Mouse (Mus musculus): ENCODE results near the gene Timm8a2.

GRCm38 (mm10) chr14:122020567-122020966 is 13.9 kb upstream of the Timm8a2 start:
- TF ChIP-seq HCFC1 (IDR thresholded peaks at IDR 0.05; ENCODE audit: low read depth, low read length) = no peak
- no peak for TF ChIP-seq EP300 (IDR thresholded peaks at IDR 0.05; ENCODE audit: low read depth in 1 of 2, low read length in 2 of 2)
- TF ChIP-seq POLR2A (IDR thresholded peaks at IDR 0.05; ENCODE audit: control insufficient read depth in 1 of 2, insufficient read depth in 1 of 2, low read depth in 1 of 2, low read length in 2 of 2, poor library complexity in 1 of 2) = no peak
- TF ChIP-seq MAX (IDR thresholded peaks at IDR 0.05; ENCODE audit: low read length) = no peak
- no peak for TF ChIP-seq POLR2AphosphoS5 (IDR thresholded peaks at IDR 0.05; ENCODE audit: borderline replicate concordance, low read depth, low read length)
- TF ChIP-seq CTCF (IDR thresholded peaks at IDR 0.05 in 2 of 3, conservative IDR thresholded peaks at IDR 0.05 in 1 of 3; ENCODE audit: control insufficient read depth in 1 of 3, insufficient read depth in 1 of 3, low read depth in 2 of 3, low read length in 3 of 3, poor library complexity in 1 of 3, severe bottlenecking in 1 of 3) = no peak
- no peak for TF ChIP-seq ZKSCAN1 (IDR thresholded peaks at IDR 0.05; ENCODE audit: low read depth, low read length)
- no peak for TF ChIP-seq E2F4 (IDR thresholded peaks at IDR 0.05; ENCODE audit: borderline replicate concordance, low read depth, low read length)
- no peak for TF ChIP-seq SIN3A (IDR thresholded peaks at IDR 0.05; ENCODE audit: low read length)
- no peak for TF ChIP-seq ETS1 (IDR thresholded peaks at IDR 0.05; ENCODE audit: low read depth, low read length)
- TF ChIP-seq POLR2AphosphoS2 (IDR thresholded peaks at IDR 0.05; ENCODE audit: low read length) = no peak
- no peak for TF ChIP-seq MAFK (IDR thresholded peaks at IDR 0.05; ENCODE audit: borderline replicate concordance, low read depth, low read length)

Measured in MEL (cell line).